Mouse (Mus musculus): ENCODE data around the gene Fgf13. TPM values are rescaled to one million over a fixed set of nuclear protein-coding genes. Genes with fewer than 3 reads are reported as not detected.

The Fgf13 gene
- polyA plus RNA-seq, 1 experiment from 2014 or later, result 82.6 TPM

DNA sequence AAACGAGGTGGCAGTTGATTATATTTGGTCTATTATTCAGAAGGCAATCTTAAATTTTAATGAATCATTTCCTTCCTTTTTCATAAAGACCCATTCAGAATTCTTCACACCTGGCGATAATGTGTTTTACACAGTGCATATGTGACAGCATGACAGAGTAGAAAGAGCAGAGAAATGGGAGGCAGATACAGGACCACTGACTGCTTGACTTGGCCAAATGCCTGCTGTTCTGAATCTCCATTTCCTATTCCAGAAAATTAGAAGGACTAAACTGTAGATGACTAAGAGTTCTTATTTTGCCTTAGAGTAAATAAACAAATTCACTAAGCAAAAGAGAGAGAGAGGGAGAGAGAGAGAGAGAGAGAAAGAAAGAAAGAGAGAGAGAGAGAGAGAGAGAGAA, 82.4 kb downstream of the Fgf13 start:
- Histone ChIP-seq H3K4me1 (replicated peaks) (no peaks in the 10 kb centered on the region), H3K36me3 (no peaks in the 10 kb centered on the region), H3K27me3 (no peaks in the 10 kb centered on the region), H3K9ac (no peak overlapping the region), H3K4me2 (no peak overlapping the region), H3K9me3 (replicated peaks) (no peaks in the 10 kb centered on the region), H3K4me3 (no peak overlapping the region), H3K27ac (no peak overlapping the region)
- no peak for ATAC-seq (replicated peaks; ENCODE audit: insufficient number of reproducible peaks, insufficient read depth, low FRiP score, low read depth)
- WGBS, result 53% methylated on average over 2 of the region's 2 CpGs

DNA sequence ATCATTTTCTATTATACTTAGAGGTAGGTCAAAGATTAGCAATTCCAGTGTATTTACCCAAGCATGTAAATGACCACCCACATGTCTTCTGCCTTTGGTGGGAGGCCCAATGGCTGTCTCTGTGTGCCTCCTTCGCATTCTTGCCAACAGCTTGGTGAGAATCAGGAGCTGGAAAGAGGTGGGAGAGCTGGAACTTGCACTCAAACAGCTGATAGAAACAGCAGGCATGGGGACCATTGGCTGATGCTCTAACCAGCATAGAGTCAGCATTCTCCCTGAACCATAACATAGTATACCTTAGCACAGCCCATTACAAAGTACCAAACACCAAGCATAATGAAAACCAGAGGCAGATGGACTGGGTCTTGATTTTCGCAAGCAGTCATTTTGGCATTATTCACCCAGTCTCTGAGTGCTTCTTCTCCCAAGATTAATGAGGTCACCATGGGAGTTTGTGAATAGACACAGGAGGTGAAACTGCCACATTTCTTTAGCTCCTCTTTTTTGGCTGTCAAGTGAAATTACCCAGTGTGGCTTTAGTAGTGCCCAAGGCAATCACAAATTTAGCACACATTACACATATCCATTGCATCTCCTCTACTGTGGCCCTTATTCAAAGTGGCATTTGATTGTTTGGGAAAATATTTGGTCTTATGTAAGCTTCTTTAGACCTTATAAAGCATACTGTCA, 165.1 kb downstream of the Fgf13 start:
- Histone ChIP-seq H3K9ac (no peak overlapping the region), H3K4me1 (replicated peaks) (no peaks in the 10 kb centered on the region), H3K36me3 (no peaks in the 10 kb centered on the region), H3K4me3 (no peak overlapping the region), H3K9me3 (replicated peaks) (no peaks in the 10 kb centered on the region), H3K27ac (no peak overlapping the region), H3K27me3 (no peaks in the 10 kb centered on the region), H3K4me2 (no peak overlapping the region)
- 65% methylated on average over 2 of the region's 2 CpGs for WGBS
- no peak for ATAC-seq (replicated peaks; ENCODE audit: insufficient number of reproducible peaks, insufficient read depth, low FRiP score, low read depth)

DNA sequence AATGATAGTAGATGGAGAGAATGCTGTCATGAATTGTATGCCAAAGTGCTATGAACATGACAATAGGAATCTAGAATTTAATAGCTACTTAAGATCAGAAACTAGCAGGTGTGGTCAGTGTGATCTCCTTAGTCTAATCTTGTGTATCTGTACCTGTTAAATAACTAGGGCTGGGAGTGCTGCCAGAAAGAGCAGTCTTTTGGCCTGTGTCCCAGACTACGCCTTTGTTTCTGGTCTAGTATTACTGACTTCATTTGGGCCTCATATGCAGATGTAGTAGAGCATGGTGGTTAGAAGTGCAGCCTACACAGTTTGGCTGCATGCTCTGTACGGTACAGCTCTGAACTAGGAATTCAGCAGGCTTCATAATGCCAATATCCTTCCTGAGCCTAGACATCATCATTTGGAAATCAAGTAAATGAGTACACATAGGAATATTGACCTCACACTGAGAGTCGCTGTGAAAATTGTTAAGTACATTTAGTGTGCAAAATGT, 276.9 kb downstream of the Fgf13 start:
- Histone ChIP-seq H3K4me3 (no peak overlapping the region), H3K36me3 (no peaks in the 10 kb centered on the region), H3K27me3 (no peaks in the 10 kb centered on the region), H3K9me3 (replicated peaks) (no peaks in the 10 kb centered on the region), H3K4me1 (replicated peaks) (no peaks in the 10 kb centered on the region), H3K9ac (no peak overlapping the region), H3K27ac (no peak overlapping the region), H3K4me2 (no peak overlapping the region)
- 55% methylated on average over 3 of the region's 3 CpGs for WGBS
- no peak for ATAC-seq (replicated peaks; ENCODE audit: insufficient number of reproducible peaks, insufficient read depth, low FRiP score, low read depth)

DNA sequence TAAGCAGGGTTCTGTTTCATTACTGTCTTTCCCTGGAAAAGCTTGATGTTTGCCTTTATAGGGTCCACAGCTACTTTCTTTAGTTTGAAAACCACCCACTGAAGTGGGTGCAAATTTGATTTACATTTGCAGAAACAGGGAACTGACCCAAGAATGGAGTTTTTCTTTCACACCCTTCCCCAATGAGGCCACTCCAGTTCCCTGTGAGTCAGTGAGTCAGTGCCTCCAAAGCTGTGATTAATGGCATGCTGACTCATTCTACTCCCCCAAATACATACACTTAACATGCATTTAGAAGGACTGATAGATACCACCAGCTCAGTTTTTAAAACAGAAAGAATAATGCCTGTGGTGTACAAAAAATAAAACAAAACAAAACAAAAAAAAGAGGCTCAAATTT, 316.3 kb downstream of the Fgf13 start:
- H3K9ac ChIP-seq, result no peak overlapping the region
- H3K27me3 ChIP-seq, result no peaks in the 10 kb centered on the region
- no peak for ATAC-seq (replicated peaks; ENCODE audit: insufficient number of reproducible peaks, insufficient read depth, low FRiP score, low read depth)
- H3K27ac ChIP-seq, result no peak overlapping the region
- H3K9me3 ChIP-seq (replicated peaks), result no peaks in the 10 kb centered on the region
- no peaks in the 10 kb centered on the region for H3K36me3 ChIP-seq
- no peak overlapping the region for H3K4me2 ChIP-seq
- H3K4me1 ChIP-seq (replicated peaks), result no peaks in the 10 kb centered on the region
- H3K4me3 ChIP-seq, result no peak overlapping the region

DNA sequence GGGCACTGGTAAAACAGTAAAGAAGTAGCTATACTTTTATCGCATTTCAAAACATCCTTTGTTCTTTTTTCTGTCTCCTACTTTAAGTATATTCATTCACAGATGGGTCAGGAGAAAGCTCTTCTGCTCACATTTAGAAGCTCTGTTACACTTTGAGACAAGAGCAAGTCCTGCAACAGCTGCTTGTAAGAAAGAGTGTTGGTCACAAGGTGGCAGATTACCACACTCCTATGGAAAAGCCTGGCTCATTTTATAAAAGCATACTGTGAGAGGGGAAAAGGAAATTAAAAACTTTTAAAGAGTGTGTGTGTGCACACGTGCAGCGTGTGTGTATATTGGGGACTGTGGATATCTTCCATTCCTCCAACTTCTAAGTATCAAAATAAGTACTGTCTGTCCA, 324.1 kb downstream of the Fgf13 start:
- WGBS, result 40% methylated on average over 3 of the region's 3 CpGs
- ATAC-seq (replicated peaks; ENCODE audit: insufficient number of reproducible peaks, insufficient read depth, low FRiP score, low read depth), result no peak
- Histone ChIP-seq H3K27ac (peak overlapping the region; percentile 58), H3K27me3 (no peaks in the 10 kb centered on the region), H3K9ac (no peak overlapping the region), H3K9me3 (replicated peaks) (no peaks in the 10 kb centered on the region), H3K4me3 (no peak overlapping the region), H3K4me2 (0 out of 2 replicates have a peak overlapping the region, but pooled peaks have one; percentile 10), H3K4me1 (replicated peaks) (no peaks in the 10 kb centered on the region), H3K36me3 (no peaks in the 10 kb centered on the region)

DNA sequence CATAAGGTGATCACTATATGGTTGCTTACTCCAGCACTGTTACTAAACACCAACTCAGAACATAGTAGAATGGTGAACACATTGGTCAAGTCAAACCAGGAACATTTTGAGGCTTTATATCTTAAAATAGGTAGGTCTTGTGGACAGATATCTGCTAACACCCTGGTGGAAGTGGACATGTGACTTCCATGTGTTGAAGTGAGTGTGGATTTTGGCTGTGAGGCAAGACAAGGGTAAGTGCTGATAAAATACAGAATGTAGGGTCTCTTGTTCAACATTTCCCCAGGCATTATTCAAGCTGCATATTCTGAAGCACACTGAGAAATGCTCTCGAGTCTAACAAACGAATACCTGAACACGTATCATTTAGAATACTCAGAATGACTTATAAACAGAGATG, 324.7 kb downstream of the Fgf13 start:
- H3K9ac ChIP-seq, result no peak overlapping the region
- H3K4me3 ChIP-seq, result no peak overlapping the region
- H3K27me3 ChIP-seq, result no peaks in the 10 kb centered on the region
- no peaks in the 10 kb centered on the region for H3K4me1 ChIP-seq (replicated peaks)
- peak overlapping the region; percentile 58 for H3K27ac ChIP-seq
- no peaks in the 10 kb centered on the region for H3K9me3 ChIP-seq (replicated peaks)
- WGBS, result 42% methylated on average over 3 of the region's 3 CpGs
- no peaks in the 10 kb centered on the region for H3K36me3 ChIP-seq
- ATAC-seq (replicated peaks; ENCODE audit: insufficient number of reproducible peaks, insufficient read depth, low FRiP score, low read depth), result peak; percentile 62; the same call in 1 of the 2 replicates
- 0 out of 2 replicates have a peak overlapping the region, but pooled peaks have one; percentile 10 for H3K4me2 ChIP-seq

DNA sequence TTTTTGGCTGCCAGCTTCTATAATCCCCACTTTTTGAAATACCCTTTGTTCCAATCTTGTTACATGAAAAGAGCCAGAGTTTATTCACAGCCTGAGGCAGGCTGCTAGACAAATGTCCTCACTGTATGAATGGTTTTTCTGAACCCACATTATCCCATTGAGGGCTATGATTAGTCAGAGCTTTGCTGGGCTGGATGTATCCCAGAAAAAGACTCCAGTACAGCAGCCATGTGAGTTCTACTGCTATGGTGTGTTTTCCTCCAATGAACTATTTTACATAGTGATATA, 326.5 kb downstream of the Fgf13 start:
- Histone ChIP-seq H3K9me3 (replicated peaks) (no peaks in the 10 kb centered on the region), H3K4me2 (no peak overlapping the region), H3K36me3 (no peaks in the 10 kb centered on the region)

DNA sequence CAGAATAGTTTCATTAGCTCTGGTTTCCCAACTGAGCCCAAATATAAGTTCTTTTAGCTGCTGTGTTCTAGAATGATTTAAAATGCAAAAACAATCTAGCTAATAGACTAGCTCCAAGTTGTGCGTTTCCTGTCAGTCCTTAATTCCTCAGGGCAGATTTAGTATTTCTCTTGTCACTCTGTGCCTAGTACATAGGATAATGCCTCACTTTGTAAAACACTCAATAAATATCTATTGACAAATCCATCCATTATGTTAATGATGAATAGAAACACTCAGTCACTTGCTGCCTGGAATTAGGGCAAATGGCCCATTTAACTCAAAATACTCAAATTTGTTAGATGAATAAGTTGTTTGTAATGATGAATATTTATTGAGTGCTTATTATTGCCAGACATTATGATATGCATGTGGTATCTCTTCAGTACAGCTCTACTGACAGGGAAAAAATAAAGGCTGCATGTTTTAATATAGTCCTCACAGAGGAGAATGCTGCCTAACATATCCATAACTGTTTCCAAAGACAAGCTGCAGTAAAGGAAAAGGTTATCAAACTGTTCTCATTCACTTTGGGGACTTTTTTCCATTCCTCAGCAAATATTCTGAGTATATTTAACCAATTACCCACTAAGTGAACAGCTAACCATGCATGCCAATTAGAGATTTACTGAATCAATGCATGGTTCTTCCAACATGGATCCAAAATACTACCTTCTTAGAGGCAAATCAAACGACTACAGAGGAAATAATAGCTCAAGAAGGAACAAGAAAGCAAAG, 327.0 kb downstream of the Fgf13 start:
- Histone ChIP-seq H3K36me3 (no peaks in the 10 kb centered on the region), H3K4me2 (no peak overlapping the region), H3K4me3 (no peak overlapping the region), H3K4me1 (replicated peaks) (no peaks in the 10 kb centered on the region), H3K9me3 (replicated peaks) (no peaks in the 10 kb centered on the region), H3K9ac (no peak overlapping the region), H3K27me3 (no peaks in the 10 kb centered on the region), H3K27ac (no peak overlapping the region)
- ATAC-seq (replicated peaks; ENCODE audit: insufficient number of reproducible peaks, insufficient read depth, low FRiP score, low read depth), result no peak
- 53% methylated on average over 2 of the region's 2 CpGs for WGBS

More for the DNA sequence above, 326.5 kb downstream of the Fgf13 start:
- H3K27ac ChIP-seq, result no peak overlapping the region
- no peaks in the 10 kb centered on the region for H3K27me3 ChIP-seq
- no peak overlapping the region for H3K9ac ChIP-seq
- ATAC-seq (replicated peaks; ENCODE audit: insufficient number of reproducible peaks, insufficient read depth, low FRiP score, low read depth), result no peak
- H3K4me1 ChIP-seq (replicated peaks), result no peaks in the 10 kb centered on the region
- no peak overlapping the region for H3K4me3 ChIP-seq

DNA sequence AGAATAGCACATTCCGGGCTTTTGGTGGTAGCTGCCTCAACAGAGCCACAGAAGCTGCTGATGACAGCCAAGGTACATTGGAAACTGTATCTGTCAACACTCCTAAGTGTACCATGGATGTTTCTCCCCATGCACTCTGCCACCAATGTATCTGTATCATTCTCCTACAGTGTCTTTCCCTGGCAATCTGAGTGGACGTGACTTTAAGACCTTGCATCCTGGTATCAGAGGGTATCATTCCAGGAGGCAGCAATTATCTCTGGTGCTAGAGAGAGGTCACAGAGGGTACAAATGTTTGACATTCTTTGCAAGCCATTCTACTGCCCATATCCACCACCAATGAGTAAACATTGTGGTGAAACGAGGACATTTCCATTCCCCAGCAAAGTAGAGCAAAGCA, 347.2 kb downstream of the Fgf13 start:
- no peak overlapping the region for H3K9ac ChIP-seq
- WGBS, result 27% methylated on average over 3 of the region's 3 CpGs
- peak; percentile 83 for ATAC-seq (replicated peaks; ENCODE audit: insufficient number of reproducible peaks, insufficient read depth, low FRiP score, low read depth)
- H3K4me3 ChIP-seq, result no peak overlapping the region
- no peaks in the 10 kb centered on the region for H3K36me3 ChIP-seq
- H3K4me2 ChIP-seq, result no peak overlapping the region
- H3K9me3 ChIP-seq (replicated peaks), result no peaks in the 10 kb centered on the region
- H3K27ac ChIP-seq, result peak overlapping the region; percentile 53
- H3K4me1 ChIP-seq (replicated peaks), result no peaks in the 10 kb centered on the region
- no peaks in the 10 kb centered on the region for H3K27me3 ChIP-seq

DNA sequence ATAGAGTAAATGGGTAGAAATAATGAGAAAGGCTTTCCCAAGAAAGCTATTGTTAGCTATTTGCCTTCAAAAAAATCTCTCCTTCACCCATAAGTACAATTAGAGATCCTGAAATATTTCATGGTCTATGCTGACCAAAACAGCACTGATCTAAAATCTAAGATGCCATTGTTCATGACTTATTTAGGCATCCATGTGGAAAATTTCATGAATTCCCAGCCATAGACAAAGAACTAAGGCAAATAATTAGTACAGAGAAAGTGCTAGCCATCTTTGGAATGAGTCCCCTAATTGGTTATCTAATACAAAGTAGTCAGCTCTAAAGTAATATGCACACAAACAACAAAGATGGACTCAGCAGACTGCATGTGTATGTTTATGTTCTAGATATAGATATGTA, 366.7 kb downstream of the Fgf13 start:
- Histone ChIP-seq H3K9me3 (replicated peaks) (no peaks in the 10 kb centered on the region), H3K9ac (no peak overlapping the region), H3K4me2 (no peak overlapping the region), H3K4me3 (no peak overlapping the region), H3K27ac (no peak overlapping the region), H3K4me1 (replicated peaks) (no peaks in the 10 kb centered on the region), H3K36me3 (no peaks in the 10 kb centered on the region), H3K27me3 (no peaks in the 10 kb centered on the region)
- ATAC-seq (replicated peaks; ENCODE audit: insufficient number of reproducible peaks, insufficient read depth, low FRiP score, low read depth), result no peak

DNA sequence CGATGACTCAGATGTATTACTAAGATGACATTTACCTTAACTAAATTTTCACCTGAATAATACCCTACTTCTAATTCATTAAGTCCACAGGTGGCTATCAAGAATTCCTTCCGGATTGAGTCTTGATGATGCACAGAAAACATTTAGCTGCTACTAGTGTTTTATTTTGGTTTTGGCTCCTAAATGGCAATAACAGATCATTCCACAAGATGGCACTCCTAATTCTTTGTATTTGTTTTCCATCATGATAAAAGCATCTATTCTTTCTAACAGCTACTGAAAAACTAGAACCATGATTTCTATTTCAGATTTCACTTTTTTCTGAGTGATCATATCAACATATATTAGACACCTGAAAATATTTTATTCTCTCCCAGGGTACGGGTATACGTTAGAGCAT, 373.7 kb downstream of the Fgf13 start:
- Histone ChIP-seq H3K27ac (no peak overlapping the region), H3K27me3 (no peaks in the 10 kb centered on the region), H3K4me2 (no peak overlapping the region), H3K36me3 (no peaks in the 10 kb centered on the region), H3K9me3 (replicated peaks) (no peaks in the 10 kb centered on the region), H3K4me1 (replicated peaks) (no peaks in the 10 kb centered on the region), H3K9ac (no peak overlapping the region), H3K4me3 (no peak overlapping the region)
- 64% methylated on average over 4 of the region's 4 CpGs for WGBS
- no peak for ATAC-seq (replicated peaks; ENCODE audit: insufficient number of reproducible peaks, insufficient read depth, low FRiP score, low read depth)

DNA sequence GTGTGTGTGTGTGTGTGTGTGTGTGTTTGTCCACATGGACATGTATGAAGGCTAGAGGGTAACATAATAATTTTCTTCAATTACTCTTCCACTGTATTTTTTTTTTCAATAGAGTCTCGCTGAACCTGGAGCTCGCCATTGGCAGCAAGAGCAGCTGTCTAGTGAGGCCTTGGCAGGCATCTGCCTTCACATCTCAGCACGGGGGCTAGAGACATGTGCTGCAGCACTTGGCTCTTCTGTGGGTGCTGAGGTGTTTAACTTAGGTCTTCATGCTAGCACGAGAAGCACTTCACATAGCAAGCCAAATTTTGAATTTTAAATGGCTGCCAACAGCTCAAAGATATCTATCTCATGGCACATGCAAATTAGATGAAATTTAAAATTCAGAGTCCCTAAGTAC, 380.9 kb downstream of the Fgf13 start:
- Histone ChIP-seq H3K9ac (no peak overlapping the region), H3K27ac (no peak overlapping the region), H3K9me3 (replicated peaks) (no peaks in the 10 kb centered on the region), H3K4me1 (replicated peaks) (no peaks in the 10 kb centered on the region), H3K27me3 (no peaks in the 10 kb centered on the region), H3K4me2 (no peak overlapping the region), H3K4me3 (no peak overlapping the region), H3K36me3 (no peaks in the 10 kb centered on the region)
- WGBS, result 55% methylated on average over 4 of the region's 4 CpGs
- ATAC-seq (replicated peaks; ENCODE audit: insufficient number of reproducible peaks, insufficient read depth, low FRiP score, low read depth), result no peak
